Mouse (Mus musculus): ENCODE results near the gene Foxf2. TPM values are rescaled to one million over a fixed set of nuclear protein-coding genes. Genes with fewer than 3 reads are reported as not detected.

Foxf2 gene
- not detected in 2 replicates for total RNA-seq (2021)
- long read RNA-seq, result 0 reads

- DNase-seq, result peak; percentile 36
These were observed at the start of gene Foxf2 for GRCm38 (mm10) chr13:31625333-31626101. Gene Foxf2 (plus strand): TSS chr13:31625816.

- no peak for DNase-seq
These were observed 48.9 kb upstream of the Foxf2 start for GRCm38 (mm10) chr13:31576696-31577095.

GRCm38 (mm10) chr13:31577576-31577975 lies 48.0 kb upstream of the Foxf2 start:
- DNase-seq, result no peak

GRCm38 (mm10) chr13:31578389-31578788 lies 47.2 kb upstream of the Foxf2 start:
- no peak for DNase-seq

GRCm38 (mm10) chr13:31579866-31580265 lies 45.8 kb upstream of the Foxf2 start:
- DNase-seq, result no peak

GRCm38 (mm10) chr13:31587341-31587740 lies 38.3 kb upstream of the Foxf2 start:
- DNase-seq, result no peak

- no peak for DNase-seq
These were observed 26.0 kb upstream of the Foxf2 start for GRCm38 (mm10) chr13:31599576-31599975.

- no peak for DNase-seq
These were observed 21.7 kb upstream of the Foxf2 start for GRCm38 (mm10) chr13:31603964-31604363.

GRCm38 (mm10) chr13:31614724-31615465 lies 10.7 kb upstream of the Foxf2 start:
- DNase-seq, result no peak

GRCm38 (mm10) chr13:31615561-31616165 lies 10.0 kb upstream of the Foxf2 start:
- DNase-seq, result no peak

- no peak for DNase-seq
These were observed 7.6 kb upstream of the Foxf2 start for GRCm38 (mm10) chr13:31618001-31618400.

GRCm38 (mm10) chr13:31618416-31618815 lies 7.2 kb upstream of the Foxf2 start:
- DNase-seq, result peak; percentile 78

GRCm38 (mm10) chr13:31618919-31619655 lies 6.5 kb upstream of the Foxf2 start:
- DNase-seq, result no peak

- no peak for DNase-seq
These were observed 5.7 kb upstream of the Foxf2 start for GRCm38 (mm10) chr13:31619826-31620498.

GRCm38 (mm10) chr13:31620499-31620847 lies 5.1 kb upstream of the Foxf2 start:
- no peak for DNase-seq

- no peak for DNase-seq
These were observed 4.7 kb upstream of the Foxf2 start for GRCm38 (mm10) chr13:31620937-31621336.

GRCm38 (mm10) chr13:31621741-31622140 lies 3.9 kb upstream of the Foxf2 start:
- DNase-seq, result no peak

- DNase-seq, result no peak
These were observed 3.2 kb upstream of the Foxf2 start for GRCm38 (mm10) chr13:31622371-31622770.

GRCm38 (mm10) chr13:31623291-31623690 lies 2.3 kb upstream of the Foxf2 start:
- no peak for DNase-seq

GRCm38 (mm10) chr13:31623906-31624860 lies 1.4 kb upstream of the Foxf2 start:
- no peak for DNase-seq

- no peak for DNase-seq
These were observed 667 bp upstream of the Foxf2 start for GRCm38 (mm10) chr13:31624966-31625332.
